Comparison of ENCODE assay signal across 15 mouse cellular contexts in the genomic region with DNA sequence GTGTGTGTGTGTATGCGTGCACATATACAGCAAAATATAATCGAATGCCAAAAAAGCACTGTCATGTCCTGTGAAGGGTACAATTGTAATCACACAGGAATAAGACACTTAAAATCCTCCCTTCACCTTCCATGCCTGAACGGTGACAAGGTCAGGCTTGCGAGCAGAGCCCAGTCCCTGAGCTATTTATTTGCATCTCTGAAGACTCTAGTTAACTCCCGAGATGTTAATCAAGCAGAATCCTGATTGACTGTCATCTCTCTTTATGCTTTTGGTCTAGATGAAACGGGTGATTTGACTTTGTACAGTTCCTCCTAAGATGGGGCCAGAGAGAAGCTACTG. TPM values are rescaled to one million over a fixed set of nuclear protein-coding genes. Genes with fewer than 3 reads are reported as not detected.
DNase-seq lines count a peak whose midpoint lies in the region; ATAC-seq and TF ChIP-seq lines count a peak whose summit lies in the region.
"Had no signal": no experiment of that assay in that cellular context is flagged by ENCODE, and none has a peak within 500 bp of the region (broad histone marks: within the 10 kb centered on the region; RNA-seq: fewer than 3 reads in every experiment).

No protein-coding gene starts in this region.

- TF ChIP-seq CTCF in left cerebral cortex, adult 2 months (IDR thresholded peaks at IDR 0.05), result no peak

- no peak overlapping the region; the same call in 1 of the 2 replicates for H3K4me3 ChIP-seq in heart, embryonic 16.5 days (ENCODE audit: low read length)
- H3K4me3 ChIP-seq in midbrain, embryonic 11.5 days (ENCODE audit: low read depth, low read length), result no peak overlapping the region
- H3K4me3 ChIP-seq in midbrain, embryonic 10.5 days, result no peak overlapping the region
- H3K4me3 ChIP-seq in hindbrain, embryonic 15.5 days, result no peak overlapping the region
- H3K4me3 ChIP-seq in neural tube, embryonic 15.5 days (replicated peaks), result no peak overlapping the region
- H3K4me3 ChIP-seq in left cerebral cortex, adult 2 months, result no peak overlapping the region
- H3K4me3 ChIP-seq: embryonic facial prominence, embryonic 12.5 days had no signal

- no peak for DNase-seq in heart, adult 9 months (ENCODE audit: low spot score in 2 of 2)
- peak; percentile 54 for DNase-seq in midbrain, embryonic 11.5 days (ENCODE audit: low spot score, missing footprints)
- DNase-seq in midbrain, embryonic 10.5 days (ENCODE audit: low spot score), result no peak
- no peak for DNase-seq in ovary, adult 18-20 months (ENCODE audit: low spot score)
- no peak for DNase-seq in left cerebral cortex, adult 2 months (ENCODE audit: extremely low spot score in 1 of 2, low spot score in 2 of 2)
- DNase-seq: cerebellum, adult 9-11 months; layer of hippocampus, postnatal 36 days; liver had no signal

- H3K27ac ChIP-seq in heart, embryonic 16.5 days (ENCODE audit: low read length), result no peak overlapping the region
- H3K27ac ChIP-seq in midbrain, embryonic 11.5 days (ENCODE audit: low read depth, low read length), result no peak overlapping the region
- no peak overlapping the region for H3K27ac ChIP-seq in midbrain, embryonic 10.5 days (replicated peaks)
- H3K27ac ChIP-seq in hindbrain, embryonic 15.5 days (replicated peaks), result peak overlapping the region; percentile 80
- 0 out of 2 replicates have a peak overlapping the region, but pooled peaks have one; percentile 82 for H3K27ac ChIP-seq in neural tube, embryonic 15.5 days (replicated peaks)
- no peak overlapping the region for H3K27ac ChIP-seq in left cerebral cortex, adult 2 months
- H3K27ac ChIP-seq: embryonic facial prominence, embryonic 12.5 days had no signal

- H3K4me1 ChIP-seq in heart, embryonic 16.5 days (ENCODE audit: control insufficient read depth, insufficient read depth, low read length), result peaks cover 8% of the 10 kb centered on the region
- H3K4me1 ChIP-seq in midbrain, embryonic 11.5 days (ENCODE audit: control insufficient read depth, insufficient read depth, low read length), result peaks cover 2% of the 10 kb centered on the region; the same call in 1 of the 2 replicates
- peaks cover 15% of the 10 kb centered on the region for H3K4me1 ChIP-seq in midbrain, embryonic 10.5 days
- H3K4me1 ChIP-seq in hindbrain, embryonic 15.5 days (replicated peaks), result peaks cover 21% of the 10 kb centered on the region
- H3K4me1 ChIP-seq in neural tube, embryonic 15.5 days, result peaks cover 21% of the 10 kb centered on the region
- H3K4me1 ChIP-seq: embryonic facial prominence, embryonic 12.5 days had no signal

- H3K9me3 ChIP-seq in heart, embryonic 16.5 days (replicated peaks; ENCODE audit: control insufficient read depth, low read length), result no peaks in the 10 kb centered on the region
- no peaks in the 10 kb centered on the region for H3K9me3 ChIP-seq in midbrain, embryonic 11.5 days (ENCODE audit: control insufficient read depth, low read length)
- no peaks in the 10 kb centered on the region for H3K9me3 ChIP-seq in midbrain, embryonic 10.5 days (replicated peaks)
- no peaks in the 10 kb centered on the region for H3K9me3 ChIP-seq in hindbrain, embryonic 15.5 days
- no peaks in the 10 kb centered on the region for H3K9me3 ChIP-seq in neural tube, embryonic 15.5 days (replicated peaks)
- H3K9me3 ChIP-seq: embryonic facial prominence, embryonic 12.5 days had no signal

- no peak overlapping the region for H3K9ac ChIP-seq in heart, embryonic 16.5 days (ENCODE audit: low read length)
- H3K9ac ChIP-seq in midbrain, embryonic 11.5 days (ENCODE audit: low read length), result no peak overlapping the region
- no peak overlapping the region for H3K9ac ChIP-seq in hindbrain, embryonic 15.5 days
- no peak overlapping the region for H3K9ac ChIP-seq in neural tube, embryonic 15.5 days (replicated peaks)
- H3K9ac ChIP-seq: embryonic facial prominence, embryonic 12.5 days had no signal

- peak overlapping the region; percentile 66 for H3K4me2 ChIP-seq in heart, embryonic 16.5 days (ENCODE audit: low read depth, low read length)
- no peak overlapping the region for H3K4me2 ChIP-seq in midbrain, embryonic 11.5 days
- peak overlapping the region; percentile 50; the same call in 1 of the 2 replicates for H3K4me2 ChIP-seq in hindbrain, embryonic 15.5 days
- peak overlapping the region; percentile 52; the same call in 1 of the 2 replicates for H3K4me2 ChIP-seq in neural tube, embryonic 15.5 days
- H3K4me2 ChIP-seq: embryonic facial prominence, embryonic 12.5 days had no signal

- no peak for ATAC-seq in heart, embryonic 16.5 days (replicated peaks; ENCODE audit: extremely low read depth, insufficient read depth, low FRiP score)
- no peak for ATAC-seq in midbrain, embryonic 11.5 days (ENCODE audit: low FRiP score)
- ATAC-seq in hindbrain, embryonic 15.5 days (ENCODE audit: low FRiP score, low read depth), result no peak
- ATAC-seq in neural tube, embryonic 15.5 days (ENCODE audit: low FRiP score), result no peak

- H3K27me3 ChIP-seq in heart, embryonic 16.5 days (ENCODE audit: control insufficient read depth, insufficient read depth, low read length), result no peaks in the 10 kb centered on the region
- no peaks in the 10 kb centered on the region for H3K27me3 ChIP-seq in midbrain, embryonic 11.5 days (ENCODE audit: control insufficient read depth, insufficient read depth, low read length)
- H3K27me3 ChIP-seq in midbrain, embryonic 10.5 days (ENCODE audit: low read depth, poor library complexity, severe bottlenecking), result no peaks in the 10 kb centered on the region
- no peaks in the 10 kb centered on the region for H3K27me3 ChIP-seq in hindbrain, embryonic 15.5 days
- no peaks in the 10 kb centered on the region for H3K27me3 ChIP-seq in neural tube, embryonic 15.5 days (replicated peaks)
- H3K27me3 ChIP-seq: embryonic facial prominence, embryonic 12.5 days had no signal

- no peaks in the 10 kb centered on the region for H3K36me3 ChIP-seq in heart, embryonic 16.5 days (ENCODE audit: control insufficient read depth, insufficient read depth)
- H3K36me3 ChIP-seq in midbrain, embryonic 11.5 days (ENCODE audit: control insufficient read depth, insufficient read depth, low read length), result no peaks in the 10 kb centered on the region
- H3K36me3 ChIP-seq in midbrain, embryonic 10.5 days, result no peaks in the 10 kb centered on the region
- H3K36me3 ChIP-seq in hindbrain, embryonic 15.5 days, result no peaks in the 10 kb centered on the region
- no peaks in the 10 kb centered on the region for H3K36me3 ChIP-seq in neural tube, embryonic 15.5 days
- H3K36me3 ChIP-seq: embryonic facial prominence, embryonic 12.5 days had no signal

- 50% methylated on average over 6 of the region's 6 CpGs for WGBS in heart, embryonic 16.5 days
- 63% methylated on average over 6 of the region's 6 CpGs for WGBS in midbrain, embryonic 11.5 days
- WGBS in midbrain, embryonic 10.5 days, result 65% methylated on average over 6 of the region's 6 CpGs
- 37% methylated on average over 6 of the region's 6 CpGs for WGBS in hindbrain, embryonic 15.5 days
- 56% methylated on average over 6 of the region's 6 CpGs for WGBS in neural tube, embryonic 15.5 days

- intact Hi-C loops in left cerebral cortex, adult 2 months (cut with DNase I), result no loop called here

RNA-seq across cellular contexts. Expression of gene Drd3, which starts 43.7 kb away (rescaled TPM):
- polyA plus RNA-seq in heart, embryonic 16.5 days (2015; fragmentation: Nextera tagmentation; extraction: Ambion mirVana), result not detected in 2 replicates
- polyA plus RNA-seq in midbrain, embryonic 11.5 days (2014; fragmentation: Nextera tagmentation; extraction: Ambion mirVana), result not detected in 2 replicates
- polyA plus RNA-seq in midbrain, embryonic 10.5 days (2016; fragmentation: Nextera tagmentation; extraction: Ambion mirVana), result not detected in 2 replicates
- polyA plus RNA-seq in hindbrain, embryonic 15.5 days (2015; fragmentation: Nextera tagmentation; extraction: Ambion mirVana), result not detected in 2 replicates
- not detected in 2 replicates for polyA plus RNA-seq in neural tube, embryonic 15.5 days (2015; fragmentation: Nextera tagmentation; extraction: Ambion mirVana)
- 1 to 10 TPM in 1 of 2 experiments, under 1 TPM in 1; 0.32 to 1.7 TPM for total RNA-seq in left cerebral cortex, adult 2 months (2021)
- total RNA-seq: heart, postnatal 10 days had no signal
- polyA plus RNA-seq: CD4-positive, CD25-positive, alpha-beta regulatory T cell, adult 4 months; embryonic facial prominence, embryonic 12.5 days had no signal

RNA-seq across cellular contexts. Expression of gene Tigit, which starts 46.2 kb away (rescaled TPM):
- polyA plus RNA-seq in heart, embryonic 16.5 days (2015; fragmentation: Nextera tagmentation; extraction: Ambion mirVana), result 0.21 TPM in 1 of 2 replicates, not detected in the other
- not detected in 2 replicates for polyA plus RNA-seq in midbrain, embryonic 11.5 days (2014; fragmentation: Nextera tagmentation; extraction: Ambion mirVana)
- not detected in 2 replicates for polyA plus RNA-seq in midbrain, embryonic 10.5 days (2016; fragmentation: Nextera tagmentation; extraction: Ambion mirVana)
- polyA plus RNA-seq in hindbrain, embryonic 15.5 days (2015; fragmentation: Nextera tagmentation; extraction: Ambion mirVana), result 0.17 TPM in 1 of 2 replicates, not detected in the other
- not detected in 2 replicates for polyA plus RNA-seq in neural tube, embryonic 15.5 days (2015; fragmentation: Nextera tagmentation; extraction: Ambion mirVana)
- total RNA-seq in left cerebral cortex, adult 2 months (2021), result not detected
- total RNA-seq: heart, postnatal 10 days; layer of hippocampus, postnatal 36 days had no signal
- polyA plus RNA-seq: embryonic facial prominence, embryonic 12.5 days; frontal cortex, adult 2 months had no signal

Comparison
In these comparisons a context has a peak if more than half of its experiments do, and no peak if none do; other contexts are left out.
1. H3K27ac ChIP-seq: peak in hindbrain, embryonic 15.5 days (single experiment) and neural tube, embryonic 15.5 days (single experiment); none in heart, embryonic 16.5 days (single experiment), midbrain, embryonic 11.5 days (single experiment), midbrain, embryonic 10.5 days (single experiment) and left cerebral cortex, adult 2 months (single experiment).